Comparison of ENCODE assay signal across 15 mouse cellular contexts in the genomic region with DNA sequence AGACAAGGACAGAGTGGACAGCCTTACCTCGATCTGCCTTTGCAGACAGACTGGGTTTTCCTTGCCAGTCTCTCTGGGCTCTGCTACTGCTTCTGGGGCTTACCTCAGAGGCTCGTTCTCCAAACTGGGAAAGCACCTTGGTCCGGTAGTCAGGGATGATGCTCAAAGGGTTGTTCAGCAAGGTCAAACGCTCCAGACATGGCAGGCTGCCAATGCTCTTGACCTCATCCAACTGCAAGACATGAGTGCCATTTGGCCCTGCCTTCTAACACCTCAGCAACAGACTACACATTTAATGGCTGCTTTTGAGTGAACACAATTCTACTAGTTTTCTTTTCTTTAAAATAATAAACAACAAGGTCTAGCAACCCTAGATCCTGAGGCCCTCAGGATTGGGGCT. TPM values are rescaled to one million over a fixed set of nuclear protein-coding genes. Genes with fewer than 3 reads are reported as not detected.
DNase-seq lines count a peak whose midpoint lies in the region; ATAC-seq lines count a peak whose summit lies in the region.
"Had no signal": no experiment of that assay in that cellular context is flagged by ENCODE, and none has a peak within 500 bp of the region (broad histone marks: within the 10 kb centered on the region; RNA-seq: fewer than 3 reads in every experiment).

No protein-coding gene starts in this region.

- H3K4me2 ChIP-seq in heart, embryonic 13.5 days = no peak overlapping the region
- no peak overlapping the region for H3K4me2 ChIP-seq in intestine, embryonic 15.5 days (replicated peaks)
- no peak overlapping the region for H3K4me2 ChIP-seq in midbrain, embryonic 11.5 days
- H3K4me2 ChIP-seq: embryonic facial prominence, embryonic 13.5 days; lung, embryonic 15.5 days had no signal

- H3K36me3 ChIP-seq in heart, embryonic 13.5 days = peaks cover 100% of the 10 kb centered on the region
- H3K36me3 ChIP-seq in intestine, embryonic 15.5 days = peaks cover 73% of the 10 kb centered on the region
- peaks cover 66% of the 10 kb centered on the region for H3K36me3 ChIP-seq in midbrain, embryonic 11.5 days (ENCODE audit: control insufficient read depth, insufficient read depth, low read length)

- no peaks in the 10 kb centered on the region for H3K9me3 ChIP-seq in heart, embryonic 13.5 days
- no peaks in the 10 kb centered on the region for H3K9me3 ChIP-seq in intestine, embryonic 15.5 days
- no peaks in the 10 kb centered on the region for H3K9me3 ChIP-seq in midbrain, embryonic 11.5 days (ENCODE audit: control insufficient read depth, low read length)
- H3K9me3 ChIP-seq: embryonic facial prominence, embryonic 13.5 days; limb, embryonic 10.5 days; lung, embryonic 15.5 days had no signal

- H3K9ac ChIP-seq in heart, embryonic 13.5 days = no peak overlapping the region
- H3K9ac ChIP-seq in intestine, embryonic 15.5 days = no peak overlapping the region
- H3K9ac ChIP-seq in midbrain, embryonic 11.5 days (ENCODE audit: low read length) = no peak overlapping the region
- H3K9ac ChIP-seq: embryonic facial prominence, embryonic 13.5 days; lung, embryonic 15.5 days had no signal

- H3K4me3 ChIP-seq in heart, embryonic 13.5 days = no peak overlapping the region
- H3K4me3 ChIP-seq in intestine, embryonic 15.5 days (replicated peaks) = no peak overlapping the region
- no peak overlapping the region for H3K4me3 ChIP-seq in midbrain, embryonic 11.5 days (ENCODE audit: low read depth, low read length)
- H3K4me3 ChIP-seq: embryonic facial prominence, embryonic 13.5 days; limb, embryonic 10.5 days; lung, embryonic 15.5 days had no signal

- H3K4me1 ChIP-seq in heart, embryonic 13.5 days = peaks cover 77% of the 10 kb centered on the region
- no peaks in the 10 kb centered on the region for H3K4me1 ChIP-seq in intestine, embryonic 15.5 days (replicated peaks)
- peaks cover 11% of the 10 kb centered on the region for H3K4me1 ChIP-seq in midbrain, embryonic 11.5 days (ENCODE audit: control insufficient read depth, insufficient read depth, low read length)
- H3K4me1 ChIP-seq: embryonic facial prominence, embryonic 13.5 days; limb, embryonic 10.5 days had no signal

- no peak for ATAC-seq in heart, embryonic 13.5 days (ENCODE audit: extremely low read depth, insufficient number of reproducible peaks, low FRiP score, low TSS enrichment)
- ATAC-seq in intestine, embryonic 15.5 days = no peak
- no peak for ATAC-seq in midbrain, embryonic 11.5 days (ENCODE audit: low FRiP score)
- no peak for ATAC-seq in monocyte, adult 5-6 weeks (replicated peaks; ENCODE audit: insufficient number of reproducible peaks, low FRiP score, low TSS enrichment, poor library complexity, severe bottlenecking)
- ATAC-seq: forebrain, embryonic 14.5 days; hindbrain, embryonic 16.5 days had no signal

- DNase-seq in cerebellum, postnatal 14 days = peak; percentile 48 to 51
- no peak for DNase-seq in cerebellum, postnatal 4 days (ENCODE audit: low spot score in 2 of 2)
- peak; percentile 66 for DNase-seq in MN1 (ENCODE audit: low spot score)
- peak; percentile 87 to 88 for DNase-seq in kidney, postnatal 36 days
- DNase-seq in midbrain, embryonic 11.5 days (ENCODE audit: low spot score, missing footprints) = no peak
- DNase-seq: cerebellum, adult 18-20 months; thymus, postnatal 36 days had no signal

- no peaks in the 10 kb centered on the region for H3K27me3 ChIP-seq in heart, embryonic 13.5 days (replicated peaks)
- H3K27me3 ChIP-seq in intestine, embryonic 15.5 days (replicated peaks) = no peaks in the 10 kb centered on the region
- no peaks in the 10 kb centered on the region for H3K27me3 ChIP-seq in midbrain, embryonic 11.5 days (ENCODE audit: control insufficient read depth, insufficient read depth, low read length)
- H3K27me3 ChIP-seq: embryonic facial prominence, embryonic 13.5 days; lung, embryonic 15.5 days had no signal

- WGBS in heart, embryonic 13.5 days = 45% methylated on average over 4 of the region's 4 CpGs
- WGBS in intestine, embryonic 15.5 days = 86% methylated on average over 4 of the region's 4 CpGs
- WGBS in midbrain, embryonic 11.5 days = 94% methylated on average over 4 of the region's 4 CpGs

- peak overlapping the region; percentile 66 for H3K27ac ChIP-seq in heart, embryonic 13.5 days (replicated peaks)
- H3K27ac ChIP-seq in intestine, embryonic 15.5 days = no peak overlapping the region
- no peak overlapping the region for H3K27ac ChIP-seq in midbrain, embryonic 11.5 days (ENCODE audit: low read depth, low read length)
- H3K27ac ChIP-seq: embryonic facial prominence, embryonic 13.5 days; limb, embryonic 10.5 days; lung, embryonic 15.5 days had no signal

RNA-seq across cellular contexts. Expression of a gene that starts 18.2 kb away (rescaled TPM):
- polyA plus RNA-seq in heart, embryonic 13.5 days (2015; fragmentation: Nextera tagmentation; extraction: Ambion mirVana) = 43.2 and 49.5 TPM in 2 replicates
- 32.3 and 32.5 TPM in 2 replicates for polyA plus RNA-seq in intestine, embryonic 15.5 days (2015; fragmentation: Nextera tagmentation; extraction: Ambion mirVana)
- polyA plus RNA-seq in midbrain, embryonic 11.5 days (2014; fragmentation: Nextera tagmentation; extraction: Ambion mirVana) = 28.6 and 28.7 TPM in 2 replicates
- not detected in 3 replicates for total RNA-seq in monocyte, adult 5-6 weeks (2017)

RNA-seq across cellular contexts. Expression of a gene that starts 21.5 kb away (rescaled TPM):
- polyA plus RNA-seq in heart, embryonic 13.5 days (2015; fragmentation: Nextera tagmentation; extraction: Ambion mirVana) = 3,442 and 4,164 TPM in 2 replicates
- polyA plus RNA-seq in intestine, embryonic 15.5 days (2015; fragmentation: Nextera tagmentation; extraction: Ambion mirVana) = 3.3 and 6.4 TPM in 2 replicates
- 0.40 and 0.80 TPM in 2 replicates for polyA plus RNA-seq in midbrain, embryonic 11.5 days (2014; fragmentation: Nextera tagmentation; extraction: Ambion mirVana)
- total RNA-seq in monocyte, adult 5-6 weeks (2017) = not detected in 3 replicates

RNA-seq across cellular contexts. Expression of a gene that starts 30.1 kb away (rescaled TPM):
- polyA plus RNA-seq in heart, embryonic 13.5 days (2015; fragmentation: Nextera tagmentation; extraction: Ambion mirVana) = 340 and 345 TPM in 2 replicates
- polyA plus RNA-seq in intestine, embryonic 15.5 days (2015; fragmentation: Nextera tagmentation; extraction: Ambion mirVana) = 280 and 297 TPM in 2 replicates
- 243 and 258 TPM in 2 replicates for polyA plus RNA-seq in midbrain, embryonic 11.5 days (2014; fragmentation: Nextera tagmentation; extraction: Ambion mirVana)
- 88.8 to 157 TPM (median 111 TPM) in 3 replicates for total RNA-seq in monocyte, adult 5-6 weeks (2017)

RNA-seq across cellular contexts. Expression of a gene that starts 31.0 kb away (rescaled TPM):
- 0.51 TPM in 2 replicates for polyA plus RNA-seq in heart, embryonic 13.5 days (2015; fragmentation: Nextera tagmentation; extraction: Ambion mirVana)
- polyA plus RNA-seq in intestine, embryonic 15.5 days (2015; fragmentation: Nextera tagmentation; extraction: Ambion mirVana) = 0.91 and 0.96 TPM in 2 replicates
- polyA plus RNA-seq in midbrain, embryonic 11.5 days (2014; fragmentation: Nextera tagmentation; extraction: Ambion mirVana) = 0.19 and 0.37 TPM in 2 replicates
- not detected in 3 replicates for total RNA-seq in monocyte, adult 5-6 weeks (2017)

RNA-seq across cellular contexts. Expression of a gene that starts 55.8 kb away (rescaled TPM):
- polyA plus RNA-seq in heart, embryonic 13.5 days (2015; fragmentation: Nextera tagmentation; extraction: Ambion mirVana) = 300 and 318 TPM in 2 replicates
- polyA plus RNA-seq in intestine, embryonic 15.5 days (2015; fragmentation: Nextera tagmentation; extraction: Ambion mirVana) = 261 and 315 TPM in 2 replicates
- polyA plus RNA-seq in midbrain, embryonic 11.5 days (2014; fragmentation: Nextera tagmentation; extraction: Ambion mirVana) = 457 and 520 TPM in 2 replicates
- total RNA-seq in monocyte, adult 5-6 weeks (2017) = 1.7 to 2.7 TPM in 2 of 3 replicates, not detected in the other

Comparison
In these comparisons a context has a peak if more than half of its experiments do, and no peak if none do; other contexts are left out.
1. DNase-seq: peak in cerebellum, postnatal 14 days (2 of 2), MN1 (single experiment) and kidney, postnatal 36 days (2 of 2); none in cerebellum, postnatal 4 days (0 of 2) and midbrain, embryonic 11.5 days (single experiment).
2. RNA of a gene that starts 21.5 kb away (polyA plus RNA-seq): 3,442 to 4,164 TPM in heart, embryonic 13.5 days; 3.3 to 6.4 TPM in intestine, embryonic 15.5 days and 0.40 to 0.80 TPM in midbrain, embryonic 11.5 days; every median in the first group is over 100 times any median in the second.